Mouse (Mus musculus): Measurements from ENCODE around the gene Ipo9. TPM values are rescaled to one million over a fixed set of nuclear protein-coding genes. Genes with fewer than 3 reads are reported as not detected.

Ipo9 gene
- polyA plus RNA-seq, 2 experiments, result 19.4 to 26.6 TPM

DNA sequence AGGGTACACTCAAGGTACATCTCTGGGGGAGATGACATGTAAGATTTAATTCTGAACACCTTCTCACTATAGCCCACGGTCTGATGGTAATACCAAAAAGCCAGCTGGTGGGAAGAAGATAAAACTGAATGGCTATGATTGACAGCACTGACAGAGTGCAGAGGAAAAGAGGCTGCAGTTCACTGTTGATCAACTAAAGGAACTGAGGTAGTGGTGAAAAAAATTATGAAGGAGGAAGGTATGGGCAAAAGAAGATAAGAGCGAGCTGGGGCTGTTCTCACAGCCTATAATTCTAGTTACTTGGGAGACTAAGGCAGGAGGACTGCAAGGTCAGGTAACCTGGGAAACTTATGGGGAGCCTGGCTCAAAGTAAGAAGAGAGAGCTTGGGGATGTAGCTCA, 21.1 kb upstream of the Ipo9 start:
- Histone ChIP-seq H3K9me3 (ENCODE audit: control insufficient read depth, low read length) (no peaks in the 10 kb centered on the region), H3K4me1 (replicated peaks; ENCODE audit: control insufficient read depth in 2 of 2, insufficient read depth in 2 of 2, low read length in 1 of 2) (no peaks in the 10 kb centered on the region), H3K27ac (no peak overlapping the region), H3K4me2 (ENCODE audit: low read depth) (no peak overlapping the region), H3K36me3 (replicated peaks; ENCODE audit: control insufficient read depth, insufficient read depth, low read depth) (no peaks in the 10 kb centered on the region), H3K27me3 (ENCODE audit: control insufficient read depth, insufficient read depth, low read length) (no peaks in the 10 kb centered on the region), H3K9ac (replicated peaks) (no peak overlapping the region), H3K4me3 (ENCODE audit: insufficient read depth in 1 of 2, low read depth in 2 of 2, low read length in 2 of 2) (no peak overlapping the region)
- 23% methylated on average over 2 of the region's 2 CpGs for WGBS (ENCODE audit: insufficient replicate concordance)
- ATAC-seq (ENCODE audit: insufficient read depth) (no peak), DNase-seq (ENCODE audit: low read depth in 3 of 3, low spot score in 3 of 3) (no peak)
- no peak for TF ChIP-seq EP300 (IDR thresholded peaks at IDR 0.05; ENCODE audit: low read depth)
- no peak for TF ChIP-seq CTCF (IDR thresholded peaks at IDR 0.05; ENCODE audit: low read depth)

DNA sequence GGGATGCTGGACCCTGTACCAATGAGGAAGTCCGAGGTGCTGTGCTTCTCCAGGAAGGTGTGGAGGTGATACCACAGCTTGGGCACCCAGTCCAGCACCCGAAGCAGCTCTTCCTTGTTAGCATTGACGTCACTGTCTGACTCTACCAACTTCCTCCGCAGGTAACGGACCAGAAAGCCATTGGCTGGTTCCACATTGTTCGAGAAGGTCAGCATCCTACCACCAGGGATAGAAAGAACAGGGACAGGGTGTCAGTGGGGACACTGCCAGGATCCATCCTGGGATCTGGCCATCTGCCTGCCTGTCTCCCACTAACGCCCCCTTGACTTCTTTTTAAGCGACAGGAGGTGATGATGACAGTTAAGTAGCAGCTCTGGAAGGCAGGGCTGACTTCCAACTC, 19.6 kb upstream of the Ipo9 start:
- Histone ChIP-seq H3K4me3 (ENCODE audit: insufficient read depth in 1 of 2, low read depth in 2 of 2, low read length in 2 of 2) (no peak overlapping the region), H3K36me3 (replicated peaks; ENCODE audit: control insufficient read depth, insufficient read depth, low read depth) (no peaks in the 10 kb centered on the region), H3K27me3 (ENCODE audit: control insufficient read depth, insufficient read depth, low read length) (no peaks in the 10 kb centered on the region), H3K4me2 (ENCODE audit: low read depth) (no peak overlapping the region), H3K9me3 (ENCODE audit: control insufficient read depth, low read length) (no peaks in the 10 kb centered on the region), H3K4me1 (replicated peaks; ENCODE audit: control insufficient read depth in 2 of 2, insufficient read depth in 2 of 2, low read length in 1 of 2) (no peaks in the 10 kb centered on the region), H3K9ac (replicated peaks) (no peak overlapping the region), H3K27ac (no peak overlapping the region)
- ATAC-seq (ENCODE audit: insufficient read depth) (no peak), DNase-seq (ENCODE audit: low read depth in 3 of 3, low spot score in 3 of 3) (no peak)
- WGBS (ENCODE audit: insufficient replicate concordance), result 68% methylated on average over 8 of the region's 8 CpGs
- no peak for TF ChIP-seq CTCF (IDR thresholded peaks at IDR 0.05; ENCODE audit: low read depth)
- no peak for TF ChIP-seq EP300 (IDR thresholded peaks at IDR 0.05; ENCODE audit: low read depth)

DNA sequence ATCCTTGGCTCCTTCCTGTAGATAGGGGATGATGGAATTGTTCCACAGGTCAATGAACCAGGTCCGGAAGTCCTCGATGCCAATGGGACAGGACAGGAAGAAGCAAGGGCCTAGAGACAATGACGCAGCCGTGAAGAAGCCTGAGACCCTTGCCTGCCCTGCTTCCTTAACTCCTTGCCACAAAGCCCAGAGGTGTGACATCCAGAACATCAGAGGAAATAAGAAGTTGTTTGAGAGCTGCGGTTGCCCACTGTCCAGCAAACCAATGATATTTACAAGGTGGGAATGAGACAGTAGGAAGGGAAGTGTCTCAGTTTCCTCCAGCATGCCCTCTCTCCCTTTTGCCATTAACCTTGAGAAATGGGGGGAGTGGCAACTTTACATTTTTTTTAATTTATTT, 18.6 kb upstream of the Ipo9 start:
- ATAC-seq (ENCODE audit: insufficient read depth), result no peak
- Histone ChIP-seq H3K36me3 (replicated peaks; ENCODE audit: control insufficient read depth, insufficient read depth, low read depth) (no peaks in the 10 kb centered on the region), H3K9ac (replicated peaks) (no peak overlapping the region), H3K4me2 (ENCODE audit: low read depth) (no peak overlapping the region), H3K4me3 (ENCODE audit: insufficient read depth in 1 of 2, low read depth in 2 of 2, low read length in 2 of 2) (no peak overlapping the region), H3K27me3 (ENCODE audit: control insufficient read depth, insufficient read depth, low read length) (no peaks in the 10 kb centered on the region), H3K9me3 (ENCODE audit: control insufficient read depth, low read length) (no peaks in the 10 kb centered on the region), H3K4me1 (replicated peaks; ENCODE audit: control insufficient read depth in 2 of 2, insufficient read depth in 2 of 2, low read length in 1 of 2) (no peaks in the 10 kb centered on the region), H3K27ac (no peak overlapping the region)
- no peak for TF ChIP-seq CTCF (IDR thresholded peaks at IDR 0.05; ENCODE audit: low read depth)
- TF ChIP-seq EP300 (IDR thresholded peaks at IDR 0.05; ENCODE audit: low read depth), result no peak
- no peak for DNase-seq (ENCODE audit: low read depth in 3 of 3, low spot score in 3 of 3)
- 72% methylated on average over 5 of the region's 5 CpGs for WGBS (ENCODE audit: insufficient replicate concordance)

DNA sequence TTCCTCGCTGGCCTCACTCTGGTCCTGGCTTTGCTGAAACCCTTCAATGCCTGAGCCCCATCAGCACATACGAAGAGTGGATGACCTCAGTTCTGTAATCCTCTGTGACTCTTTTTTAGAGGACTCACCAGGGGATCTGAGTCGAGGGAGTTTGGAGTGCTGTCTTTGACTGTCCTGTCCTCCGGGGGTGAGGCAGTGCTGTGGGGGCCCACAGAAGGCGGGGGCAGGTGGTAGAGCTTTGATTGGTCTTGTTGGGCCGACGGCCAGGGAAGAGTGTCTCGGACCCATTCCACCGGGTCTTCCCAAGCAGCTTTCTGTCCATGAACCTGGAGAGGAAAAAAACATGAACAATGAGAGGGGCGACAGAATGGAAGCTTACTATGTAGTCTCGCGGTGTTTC, 13.2 kb upstream of the Ipo9 start:
- 74% methylated on average over 12 of the region's 12 CpGs for WGBS (ENCODE audit: insufficient replicate concordance)
- Histone ChIP-seq H3K27ac (no peak overlapping the region), H3K27me3 (ENCODE audit: control insufficient read depth, insufficient read depth, low read length) (no peaks in the 10 kb centered on the region), H3K4me2 (ENCODE audit: low read depth) (no peak overlapping the region), H3K9ac (replicated peaks) (no peak overlapping the region), H3K4me3 (ENCODE audit: insufficient read depth in 1 of 2, low read depth in 2 of 2, low read length in 2 of 2) (no peak overlapping the region), H3K9me3 (ENCODE audit: control insufficient read depth, low read length) (no peaks in the 10 kb centered on the region), H3K36me3 (replicated peaks; ENCODE audit: control insufficient read depth, insufficient read depth, low read depth) (no peaks in the 10 kb centered on the region), H3K4me1 (replicated peaks; ENCODE audit: control insufficient read depth in 2 of 2, insufficient read depth in 2 of 2, low read length in 1 of 2) (no peaks in the 10 kb centered on the region)
- ATAC-seq (ENCODE audit: insufficient read depth), result no peak
- no peak for DNase-seq (ENCODE audit: low read depth in 3 of 3, low spot score in 3 of 3)
- TF ChIP-seq CTCF (IDR thresholded peaks at IDR 0.05; ENCODE audit: low read depth), result no peak
- TF ChIP-seq EP300 (IDR thresholded peaks at IDR 0.05; ENCODE audit: low read depth), result no peak

DNA sequence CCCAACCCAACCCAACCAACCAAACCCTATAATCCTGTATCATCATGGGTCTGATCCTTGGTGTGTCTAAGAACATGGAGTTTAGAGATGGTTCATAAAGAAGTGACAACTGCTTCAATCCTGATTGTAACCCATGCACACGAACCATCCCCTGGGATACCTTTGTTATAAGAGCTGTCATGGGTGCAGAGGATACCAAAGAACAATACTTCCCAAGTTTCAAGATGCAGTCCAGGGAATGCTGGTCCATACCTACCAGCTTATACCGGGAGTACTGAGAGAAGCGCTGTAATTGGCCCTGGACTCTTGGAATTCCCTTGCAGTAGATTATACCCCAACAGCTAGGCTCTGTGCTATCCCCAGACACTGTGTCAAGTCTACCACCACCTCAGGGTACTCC, 11.6 kb upstream of the Ipo9 start:
- TF ChIP-seq EP300 (IDR thresholded peaks at IDR 0.05; ENCODE audit: low read depth) (no peak), CTCF (IDR thresholded peaks at IDR 0.05; ENCODE audit: low read depth) (no peak)
- whole genome bisulfite sequencing (ENCODE audit: insufficient replicate concordance), result 60% methylated on average over 3 of the region's 3 CpGs

More for the DNA sequence above, 11.6 kb upstream of the Ipo9 start:
- Histone ChIP-seq H3K36me3 (replicated peaks; ENCODE audit: control insufficient read depth, insufficient read depth, low read depth) (no peaks in the 10 kb centered on the region), H3K4me1 (replicated peaks; ENCODE audit: control insufficient read depth in 2 of 2, insufficient read depth in 2 of 2, low read length in 1 of 2) (no peaks in the 10 kb centered on the region), H3K27ac (no peak overlapping the region), H3K9ac (replicated peaks) (no peak overlapping the region), H3K27me3 (ENCODE audit: control insufficient read depth, insufficient read depth, low read length) (no peaks in the 10 kb centered on the region), H3K4me2 (ENCODE audit: low read depth) (no peak overlapping the region), H3K9me3 (ENCODE audit: control insufficient read depth, low read length) (no peaks in the 10 kb centered on the region), H3K4me3 (ENCODE audit: insufficient read depth in 1 of 2, low read depth in 2 of 2, low read length in 2 of 2) (no peak overlapping the region)
- DNase-seq (ENCODE audit: low read depth in 3 of 3, low spot score in 3 of 3) (no peak), ATAC-seq (ENCODE audit: insufficient read depth) (no peak)

All from liver, embryonic 14.5 days (tissue).